Mouse (Mus musculus): Measurements from ENCODE around the gene Tmprss12.
"Not testable (repeated sequence)": the region's sequence is repeated elsewhere in the genome, so short reads cannot be mapped to it uniquely, and the experiment has no call there.

Tmprss12 gene

DNA sequence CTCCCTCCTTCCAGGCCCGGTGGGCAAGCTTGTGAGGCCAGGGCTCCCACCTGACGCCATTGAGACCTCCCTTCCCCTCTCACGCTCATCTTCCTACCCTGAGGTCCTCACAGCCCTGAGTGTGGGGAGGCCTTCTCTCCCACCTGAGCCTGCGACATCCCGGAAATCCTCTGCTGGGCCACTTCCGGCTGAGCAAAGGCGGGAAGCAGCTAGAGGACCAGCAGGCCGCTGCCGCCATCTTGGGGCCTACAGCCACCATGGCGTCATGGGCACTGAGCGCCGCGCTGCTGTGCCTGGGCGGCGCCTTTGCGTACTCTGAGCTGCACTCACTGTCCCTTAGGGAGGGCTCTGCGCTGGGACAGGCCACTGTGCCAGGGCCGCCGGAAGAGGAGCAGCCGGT, at the start of gene Tmprss12:
Tmprss12 (plus strand) TSS at position 212 of the 400 bp plus-strand sequence.
- no peak for DNase-seq (ENCODE audit: low spot score)

- no peak for DNase-seq (ENCODE audit: low spot score)
Measured at GRCm38 (mm10) chr15:100231616-100232525, 48.8 kb upstream of the Tmprss12 start.

DNA sequence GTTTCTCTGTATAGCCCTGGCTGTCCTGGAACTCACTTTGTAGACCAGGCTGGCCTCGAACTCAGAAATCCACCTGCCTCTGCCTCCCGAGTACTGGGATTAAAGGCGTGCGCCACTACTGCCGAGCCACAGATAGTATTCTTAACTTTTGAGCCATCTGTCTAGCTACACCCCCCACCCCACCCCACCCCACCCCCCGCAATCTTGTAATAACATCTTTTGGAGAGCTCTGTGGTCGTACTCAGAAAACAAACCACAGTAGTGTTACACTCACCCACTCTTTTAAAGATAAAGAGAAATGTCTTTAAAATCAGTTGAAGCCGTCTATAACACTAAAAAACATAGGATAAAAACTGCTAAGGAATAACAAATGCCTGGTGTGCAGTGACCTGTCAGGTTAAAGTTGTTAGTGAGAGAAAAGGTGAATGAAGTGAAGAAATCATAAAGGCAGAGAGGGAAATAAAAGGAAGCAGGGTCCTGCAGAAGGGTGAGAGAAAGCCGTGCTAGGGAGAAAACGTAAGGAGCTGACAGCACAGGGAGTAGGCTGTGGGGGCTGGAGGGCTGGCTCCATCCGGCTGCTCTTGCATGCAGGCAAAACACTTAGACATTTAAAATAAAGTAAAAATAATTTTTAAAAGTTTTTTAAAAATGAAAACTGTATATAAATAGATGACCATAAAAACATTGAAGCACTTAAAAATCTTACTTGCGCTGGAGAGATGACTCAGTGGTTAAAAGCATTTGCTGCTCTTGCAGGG, 45.2 kb upstream of the Tmprss12 start:
- DNase-seq (ENCODE audit: low spot score), result no peak

DNA sequence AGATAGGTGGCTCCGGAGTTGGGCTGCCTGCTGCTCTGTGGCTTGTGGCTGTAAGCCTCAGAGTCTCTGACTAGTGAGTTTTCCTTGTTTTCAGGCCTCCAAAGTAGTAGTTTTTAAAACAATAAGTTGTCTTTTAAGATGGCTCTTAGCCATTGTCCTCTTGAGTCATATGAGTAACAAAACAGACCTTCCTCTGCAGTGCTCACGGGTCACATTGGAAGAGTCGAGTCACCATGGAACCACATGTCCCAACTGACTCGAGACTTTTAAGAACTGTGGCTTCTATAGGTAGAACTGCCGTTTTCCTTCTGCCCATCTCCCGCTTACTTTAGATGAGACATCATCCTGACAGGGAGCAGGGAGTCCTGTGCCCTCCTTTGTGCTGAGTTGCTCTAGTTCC, 43.7 kb upstream of the Tmprss12 start:
- DNase-seq (ENCODE audit: low spot score), result no peak

DNA sequence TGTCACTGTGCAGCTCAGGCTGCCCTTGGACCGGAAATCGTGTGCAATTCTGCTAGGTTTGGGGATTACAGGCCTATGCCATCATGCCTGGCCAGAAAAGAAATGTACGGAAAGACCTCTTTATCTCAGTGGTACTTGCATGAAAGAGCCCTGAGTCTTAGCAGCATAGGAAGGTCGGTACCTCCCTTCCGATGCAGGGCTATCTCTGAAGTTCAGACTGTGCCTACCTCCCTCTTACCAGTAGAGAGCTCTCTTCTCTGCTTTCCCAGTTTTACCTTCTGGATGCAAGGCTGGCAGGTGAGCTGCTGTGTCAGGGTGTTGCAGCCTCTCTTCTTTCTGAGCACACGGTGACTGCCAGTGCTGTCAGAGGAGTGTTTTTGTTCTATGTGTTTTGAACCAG, 38.9 kb upstream of the Tmprss12 start:
- no peak for DNase-seq (ENCODE audit: low spot score)

GRCm38 (mm10) chr15:100245951-100246350, 34.7 kb upstream of the Tmprss12 start:
- DNase-seq (ENCODE audit: low spot score), result no peak

GRCm38 (mm10) chr15:100247296-100247695, 33.3 kb upstream of the Tmprss12 start:
- no peak for DNase-seq (ENCODE audit: low spot score)

- DNase-seq (ENCODE audit: low spot score), result no peak
Measured at GRCm38 (mm10) chr15:100248665-100249433, 31.8 kb upstream of the Tmprss12 start.

DNA sequence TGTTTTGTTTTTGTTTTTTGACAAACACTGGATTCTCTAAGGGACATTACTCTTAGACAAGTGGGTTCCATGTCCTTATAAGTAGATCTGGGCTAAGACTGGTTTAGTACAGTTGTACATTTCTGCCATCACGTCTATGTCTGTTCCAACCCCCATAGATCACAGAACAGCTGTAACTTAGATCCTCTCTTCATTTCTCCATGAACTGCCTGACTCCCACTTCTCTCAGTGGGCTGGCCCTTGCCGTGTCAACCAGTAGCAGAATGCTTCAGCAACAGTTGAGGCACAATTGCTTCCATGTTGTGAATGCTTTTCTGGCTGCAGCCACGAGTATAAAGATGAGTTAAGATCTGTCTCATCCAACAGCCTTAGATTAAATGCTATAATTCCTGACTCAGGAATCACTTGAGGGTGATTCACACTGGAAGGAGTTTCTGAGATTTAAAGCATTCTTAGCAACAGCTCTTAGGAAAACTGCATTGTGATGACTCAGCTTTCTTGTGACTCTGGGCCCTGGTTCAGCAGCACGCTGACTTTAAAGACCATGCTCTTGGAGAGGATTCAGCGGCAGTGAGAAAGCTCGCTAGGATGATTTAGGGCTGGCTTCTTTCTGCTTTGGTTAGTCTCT, 29.4 kb upstream of the Tmprss12 start:
- DNase-seq (ENCODE audit: low spot score), result no peak

DNA sequence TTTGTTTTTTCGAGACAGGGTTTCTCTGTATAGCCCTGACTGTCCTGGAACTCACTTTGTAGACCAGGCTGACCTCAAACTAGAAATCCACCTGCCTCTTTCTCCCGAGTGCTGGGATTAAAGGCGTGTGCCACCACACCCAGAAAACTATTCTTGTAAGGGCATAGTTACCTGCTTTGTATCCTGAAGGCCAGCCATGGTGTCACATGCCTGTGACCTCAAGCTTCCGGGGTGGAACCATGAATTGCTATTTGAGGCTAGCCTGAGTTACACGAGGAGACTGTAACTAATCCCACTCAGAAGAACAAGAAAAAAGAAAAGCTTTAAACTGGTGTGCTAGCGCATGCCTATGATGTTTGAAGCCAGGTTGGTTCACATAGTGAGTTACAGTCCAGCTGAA, 24.3 kb upstream of the Tmprss12 start:
- no peak for DNase-seq (ENCODE audit: low spot score)

GRCm38 (mm10) chr15:100257305-100257704, 23.3 kb upstream of the Tmprss12 start:
- DNase-seq (ENCODE audit: low spot score), result no peak

GRCm38 (mm10) chr15:100258646-100259425, 21.8 kb upstream of the Tmprss12 start:
- DNase-seq (ENCODE audit: low spot score), result no peak

- DNase-seq (ENCODE audit: low spot score), result not testable (repeated sequence)
Measured at GRCm38 (mm10) chr15:100260351-100260750, 20.3 kb upstream of the Tmprss12 start.

- DNase-seq (ENCODE audit: low spot score), result no peak
Measured at GRCm38 (mm10) chr15:100263246-100263905, 17.3 kb upstream of the Tmprss12 start.

DNA sequence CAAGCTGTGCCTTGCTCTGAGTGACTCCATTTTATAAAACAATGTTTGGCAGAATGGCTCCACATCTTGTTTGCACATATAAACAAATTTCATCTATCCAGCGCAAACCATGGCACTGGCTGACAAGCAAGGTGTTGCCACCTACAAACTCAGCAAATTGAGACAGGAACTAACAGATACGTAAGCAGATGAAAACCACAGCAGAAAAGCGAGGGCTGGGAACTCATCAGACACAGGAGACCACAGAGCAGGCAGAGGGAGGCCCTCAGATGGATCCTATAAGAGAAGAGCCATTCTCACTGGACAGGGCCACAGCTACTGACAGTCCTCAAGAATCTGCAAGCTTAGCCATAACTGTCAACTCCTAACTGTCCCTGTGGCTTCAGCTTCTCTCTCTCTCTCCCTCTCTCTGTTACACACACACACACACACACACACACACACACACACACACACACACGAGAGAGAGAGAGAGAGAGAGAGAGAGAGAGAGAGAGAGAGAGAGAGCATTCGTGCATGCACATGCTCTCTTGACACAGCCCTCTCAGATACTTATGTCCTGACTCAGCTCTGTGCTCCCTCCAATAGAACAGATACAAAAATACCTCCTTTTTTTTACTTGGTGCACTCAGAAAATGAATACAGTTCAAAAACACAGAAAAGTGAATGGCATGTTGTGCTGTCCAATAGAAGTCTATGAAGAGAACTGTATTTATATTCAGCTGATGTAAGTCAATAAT, 14.9 kb upstream of the Tmprss12 start:
- DNase-seq (ENCODE audit: low spot score), result no peak

DNA sequence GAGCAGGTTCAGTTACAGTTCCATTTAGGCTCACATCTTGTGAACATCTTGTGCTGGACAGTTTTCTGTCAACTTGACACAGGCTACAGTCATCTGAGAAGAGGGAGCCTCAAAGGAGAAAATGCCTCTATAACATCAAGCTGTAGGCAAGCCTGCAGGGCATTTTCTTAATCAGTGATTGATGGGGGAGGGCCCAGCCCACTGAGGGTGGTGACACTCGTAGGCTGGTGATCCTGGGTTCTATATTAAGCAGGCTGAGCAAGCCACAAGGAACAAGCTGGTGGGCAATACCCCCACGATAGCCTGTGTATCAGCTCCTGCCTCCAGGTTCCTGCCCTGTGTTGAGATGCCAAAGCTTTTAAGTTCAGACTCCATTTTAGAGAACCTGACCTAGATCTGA, 11.7 kb upstream of the Tmprss12 start:
- DNase-seq (ENCODE audit: low spot score), result no peak

GRCm38 (mm10) chr15:100269776-100270175, 10.9 kb upstream of the Tmprss12 start:
- DNase-seq (ENCODE audit: low spot score), result no peak

GRCm38 (mm10) chr15:100270609-100271008, 10.0 kb upstream of the Tmprss12 start:
- not testable (repeated sequence) for DNase-seq (ENCODE audit: low spot score)

GRCm38 (mm10) chr15:100271411-100271810, 9.2 kb upstream of the Tmprss12 start:
- DNase-seq (ENCODE audit: low spot score), result no peak

All from ovary, postnatal 14 days (tissue).